Mouse (Mus musculus) midbrain, embryonic 11.5 days (tissue): Measurements from ENCODE around the gene Mtmr4. TPM values are rescaled to one million over a fixed set of nuclear protein-coding genes. Genes with fewer than 3 reads are reported as not detected.

ENCODE experiments used
- ATAC-seq: fragments of 200-750 bp; cut with Nextera tagmentation; 2 replicates; pipeline ENCODE4 v1.8.0; 2017; ENCODE audit warnings: moderate TSS enrichment, moderate library complexity; ENCODE audit not compliant: low FRiP score
- DNase-seq: peaks from one replicate; pipeline ENCODE4 v3.0.0; 2015; ENCODE audit warnings: low spot score; ENCODE audit errors: missing footprints
- H3K27ac ChIP-seq: fragments of 300-500 bp; sonication (generic); 2 replicates; pipeline ENCODE4 v1.5.1; 2014; ENCODE audit warnings: low read depth, low read length
- H3K27me3 ChIP-seq: fragments of 300-500 bp; sonication (generic); 2 replicates; pipeline ENCODE4 v1.6.1; 2014; ENCODE audit warnings: mild to moderate bottlenecking, low read length, moderate library complexity, mixed read lengths; ENCODE audit not compliant: control insufficient read depth, insufficient read depth
- H3K36me3 ChIP-seq: fragments of 300-500 bp; sonication (generic); 2 replicates; pipeline ENCODE4 v1.6.1; 2014; ENCODE audit warnings: mild to moderate bottlenecking, low read length, moderate library complexity, mixed read lengths; ENCODE audit not compliant: control insufficient read depth, insufficient read depth
- H3K4me1 ChIP-seq: fragments of 300-500 bp; sonication (generic); 2 replicates; pipeline ENCODE4 v1.6.1; 2014; ENCODE audit warnings: low read length; ENCODE audit not compliant: control insufficient read depth, insufficient read depth
- H3K4me2 ChIP-seq: fragments of 300-500 bp; sonication (generic); 2 replicates; pipeline ENCODE4 v1.6.1; 2014; ENCODE audit warnings: mild to moderate bottlenecking, moderate library complexity
- H3K4me3 ChIP-seq: fragments of 300-500 bp; sonication (generic); 2 replicates; pipeline ENCODE4 v1.5.1; 2014; ENCODE audit warnings: low read depth, low read length
- H3K9ac ChIP-seq: fragments of 300-500 bp; sonication (generic); 2 replicates; pipeline ENCODE4 v1.6.1; 2014; ENCODE audit warnings: low read length
- H3K9me3 ChIP-seq: fragments of 300-500 bp; sonication (generic); 2 replicates; pipeline ENCODE4 v1.6.1; 2016; ENCODE audit warnings: low read length; ENCODE audit not compliant: control insufficient read depth
- WGBS: fragments of 180-500 bp; shearing (Covaris S2); extraction: QIAGEN DNeasy Blood & Tissue Kit; methylation state at CpG from one replicate; pipeline ENCODE4 v1.1.7; 2014; 5-methylcytosine and 5-hydroxymethylcytosine counted together
- polyA plus RNA-seq: library from polyadenylated mRNA; unstranded; fragments of >200 nt; fragmentation: Nextera tagmentation; extraction: Ambion mirVana; gene quantifications from 2 replicates; pipeline ENCODE4 v1.2.1, GENCODE M21; 2014

Gene Mtmr4
- polyA plus RNA-seq, 1 experiment from 2014 or later, result 72.9 TPM

DNA sequence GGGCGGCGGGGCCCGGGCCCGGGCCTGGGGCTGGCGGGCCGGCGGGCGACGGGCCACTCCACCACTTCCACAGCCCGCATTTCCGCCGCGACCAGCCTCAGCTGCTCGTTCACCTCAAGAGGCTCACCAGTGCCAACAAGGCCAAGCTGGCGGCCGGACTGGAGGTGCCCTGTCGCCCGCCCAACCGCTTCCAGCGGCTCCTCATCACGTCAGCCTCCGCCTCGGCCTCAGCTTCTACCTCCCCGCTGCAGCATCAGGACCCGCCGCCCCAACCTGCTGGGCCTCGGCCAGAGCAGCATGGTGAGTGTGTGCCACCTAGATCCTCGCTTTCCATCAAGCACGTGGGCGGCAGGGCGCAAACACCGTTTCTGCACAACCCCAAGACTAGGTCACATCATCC lies 25.6 kb downstream of the Mtmr4 start:
- DNase-seq (peak; percentile 26), ATAC-seq (no peak)
- Histone ChIP-seq H3K27ac (no peak overlapping the region), H3K4me2 (no peak overlapping the region), H3K9me3 (no peaks in the 10 kb centered on the region; the same call in 1 of the 2 replicates), H3K9ac (no peak overlapping the region), H3K36me3 (peaks cover 45% of the 10 kb centered on the region), H3K4me3 (no peak overlapping the region), H3K4me1 (no peaks in the 10 kb centered on the region), H3K27me3 (no peaks in the 10 kb centered on the region)
- 96% methylated on average over 29 of the region's 32 CpGs for WGBS

DNA sequence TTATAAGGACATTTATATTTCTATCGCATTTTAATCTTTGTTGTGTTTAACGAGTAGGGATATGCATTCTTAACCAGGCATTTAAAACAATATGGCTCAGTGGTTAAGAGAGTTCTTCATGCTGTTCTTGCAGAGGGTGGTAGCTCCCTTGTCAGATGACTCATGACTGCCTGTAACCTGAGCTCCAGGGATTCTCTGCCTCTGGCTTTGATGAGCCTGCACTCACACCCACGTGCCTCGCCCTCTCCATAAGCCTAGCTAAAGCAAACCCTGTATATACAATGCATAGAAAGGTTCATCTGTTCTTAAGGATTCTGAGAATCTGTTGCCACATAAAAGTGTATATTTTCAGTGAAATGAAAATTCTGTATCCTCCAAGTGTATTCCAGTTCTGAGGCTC lies 31.2 kb downstream of the Mtmr4 start:
- 82% methylated on average over 4 of the region's 4 CpGs for WGBS
- Histone ChIP-seq H3K4me3 (no peak overlapping the region), H3K9me3 (no peaks in the 10 kb centered on the region), H3K4me2 (no peak overlapping the region), H3K27me3 (no peaks in the 10 kb centered on the region), H3K4me1 (no peaks in the 10 kb centered on the region), H3K36me3 (peaks cover 2% of the 10 kb centered on the region; the same call in 1 of the 2 replicates), H3K27ac (no peak overlapping the region), H3K9ac (no peak overlapping the region)
- no peak for ATAC-seq
- DNase-seq, result no peak

DNA sequence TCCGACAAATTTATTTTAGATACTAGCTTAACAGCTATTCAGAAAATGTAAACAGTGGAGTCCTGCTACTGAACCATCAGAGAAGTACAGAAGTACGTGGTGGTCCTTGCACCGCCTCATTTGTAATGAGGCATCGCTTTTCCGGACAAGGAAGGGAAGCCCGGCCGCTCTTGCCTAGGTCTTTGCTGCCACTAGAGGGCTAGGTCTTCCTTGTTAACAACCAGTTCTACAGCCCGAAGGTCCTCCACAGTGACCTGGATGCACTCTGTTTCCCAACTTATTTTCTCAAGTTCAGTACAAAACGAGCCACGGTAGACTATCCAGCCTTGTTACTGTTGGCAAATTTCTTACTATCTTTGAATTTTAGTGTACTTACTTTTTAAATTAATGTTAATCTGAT lies 37.9 kb downstream of the Mtmr4 start:
- ATAC-seq (no peak), DNase-seq (peak; percentile 83)
- Histone ChIP-seq H3K4me1 (no peaks in the 10 kb centered on the region), H3K27me3 (no peaks in the 10 kb centered on the region), H3K4me3 (no peak overlapping the region), H3K27ac (no peak overlapping the region), H3K9ac (no peak overlapping the region), H3K4me2 (no peak overlapping the region), H3K9me3 (no peaks in the 10 kb centered on the region), H3K36me3 (no peaks in the 10 kb centered on the region)
- WGBS, result 42% methylated on average over 10 of the region's 10 CpGs

DNA sequence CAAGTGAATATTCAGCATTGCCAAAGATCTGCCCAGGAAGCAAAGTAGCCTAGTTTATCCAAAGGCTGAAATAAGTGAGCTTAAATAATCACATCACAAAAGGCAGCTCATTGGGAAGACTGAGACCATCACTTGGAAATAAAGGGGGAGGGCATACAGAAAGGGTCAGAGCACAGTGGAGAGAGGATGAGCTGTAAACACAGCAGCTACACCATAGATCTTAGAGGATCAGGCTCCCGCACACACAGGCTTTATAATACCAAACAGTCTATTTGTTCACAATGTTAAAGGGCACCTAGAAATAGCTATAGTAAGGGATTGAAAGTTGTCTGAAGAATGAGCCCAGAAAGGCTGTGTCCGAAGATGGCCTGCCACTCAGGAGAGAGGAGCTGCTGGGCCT lies 46.8 kb downstream of the Mtmr4 start:
- H3K4me3 ChIP-seq, result peak overlapping the region; percentile 32

DNA sequence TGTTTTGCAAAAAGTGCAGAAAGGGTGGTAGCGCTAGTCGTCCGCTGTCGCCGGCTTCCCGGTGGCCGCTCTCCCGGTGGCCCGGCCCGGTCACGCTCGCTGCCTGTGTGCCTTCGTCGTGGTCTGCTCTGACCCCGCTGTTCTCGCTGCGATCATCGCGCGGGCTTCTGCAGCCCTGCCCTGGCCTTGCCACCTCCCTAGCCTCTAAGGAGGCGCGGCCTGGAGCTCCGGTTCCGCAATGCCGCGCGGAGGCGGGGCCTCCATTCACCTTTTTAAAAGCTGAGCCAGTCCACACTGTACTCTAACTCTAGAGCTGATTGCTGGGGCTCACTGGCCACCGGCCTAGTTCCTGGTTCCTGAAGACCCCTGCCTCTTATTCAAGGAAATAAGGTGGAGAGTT lies 47.2 kb downstream of the Mtmr4 start:
- peak overlapping the region; percentile 32 for H3K4me3 ChIP-seq
- H3K4me1 ChIP-seq, result peaks cover 7% of the 10 kb centered on the region
- H3K27ac ChIP-seq, result peak overlapping the region; percentile 35; the same call in 1 of the 2 replicates
- peak; percentile 70 for ATAC-seq
- H3K9me3 ChIP-seq, result no peaks in the 10 kb centered on the region
- WGBS, result under 1% methylated on average over 29 of the region's 29 CpGs
- peak; percentile 93 for DNase-seq
- peak overlapping the region; percentile 65 for H3K4me2 ChIP-seq
- H3K27me3 ChIP-seq, result no peaks in the 10 kb centered on the region
- H3K36me3 ChIP-seq, result no peaks in the 10 kb centered on the region
- H3K9ac ChIP-seq, result peak overlapping the region; percentile 80

More for the DNA sequence above, 46.8 kb downstream of the Mtmr4 start:
- DNase-seq (no peak), ATAC-seq (no peak)
- Histone ChIP-seq H3K27me3 (no peaks in the 10 kb centered on the region), H3K36me3 (no peaks in the 10 kb centered on the region), H3K4me1 (peaks cover 7% of the 10 kb centered on the region), H3K9me3 (no peaks in the 10 kb centered on the region), H3K4me2 (peak overlapping the region; percentile 65), H3K9ac (peak overlapping the region; percentile 80), H3K27ac (no peak overlapping the region; the same call in 1 of the 2 replicates)
- 4% methylated on average over 2 of the region's 2 CpGs for WGBS

DNA sequence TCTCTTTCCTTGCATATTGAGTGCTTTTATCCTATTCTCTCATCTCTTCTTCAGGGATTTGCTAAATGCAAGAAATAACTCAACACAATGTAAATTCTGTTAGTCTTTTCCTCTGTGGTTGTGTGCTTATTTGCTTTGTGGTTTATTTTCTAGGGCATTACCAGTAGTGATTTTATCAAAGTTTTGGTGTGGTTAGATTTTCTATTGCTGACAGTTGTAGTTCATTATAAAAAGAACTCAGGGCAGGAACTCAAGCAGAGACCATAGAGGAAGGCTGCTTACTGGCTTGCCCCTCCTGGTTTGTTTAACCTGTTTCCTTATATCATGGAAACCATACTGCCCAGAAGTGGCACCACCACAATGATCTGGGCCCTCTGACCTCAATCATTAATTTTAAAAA lies 50.9 kb downstream of the Mtmr4 start:
- Histone ChIP-seq H3K4me3 (no peak overlapping the region), H3K9ac (no peak overlapping the region), H3K27me3 (no peaks in the 10 kb centered on the region), H3K4me1 (peaks cover 7% of the 10 kb centered on the region), H3K4me2 (no peak overlapping the region), H3K27ac (no peak overlapping the region), H3K36me3 (no peaks in the 10 kb centered on the region), H3K9me3 (no peaks in the 10 kb centered on the region)
- DNase-seq (no peak), ATAC-seq (no peak)

DNA sequence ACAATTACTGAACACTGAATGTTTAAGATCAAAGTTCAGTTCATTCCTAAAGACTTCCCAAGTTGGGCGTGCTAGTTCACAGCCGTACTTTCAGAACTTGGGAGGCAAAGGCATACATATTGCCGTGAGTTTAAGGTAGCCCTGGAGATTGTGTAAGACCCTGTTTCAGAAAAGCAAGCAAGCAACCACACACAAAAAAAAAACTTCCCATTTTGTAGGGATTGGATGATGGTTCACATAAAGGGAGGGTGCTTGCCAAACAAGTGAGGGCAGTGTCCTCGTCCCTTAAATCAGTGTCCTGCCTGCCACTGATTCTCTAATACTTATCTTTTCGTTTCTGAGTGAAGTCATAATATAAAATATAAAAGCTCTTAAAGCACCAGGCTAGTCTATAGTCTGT lies 62.7 kb downstream of the Mtmr4 start:
- ATAC-seq (no peak), DNase-seq (no peak)
- no peaks in the 10 kb centered on the region for H3K4me1 ChIP-seq

DNA sequence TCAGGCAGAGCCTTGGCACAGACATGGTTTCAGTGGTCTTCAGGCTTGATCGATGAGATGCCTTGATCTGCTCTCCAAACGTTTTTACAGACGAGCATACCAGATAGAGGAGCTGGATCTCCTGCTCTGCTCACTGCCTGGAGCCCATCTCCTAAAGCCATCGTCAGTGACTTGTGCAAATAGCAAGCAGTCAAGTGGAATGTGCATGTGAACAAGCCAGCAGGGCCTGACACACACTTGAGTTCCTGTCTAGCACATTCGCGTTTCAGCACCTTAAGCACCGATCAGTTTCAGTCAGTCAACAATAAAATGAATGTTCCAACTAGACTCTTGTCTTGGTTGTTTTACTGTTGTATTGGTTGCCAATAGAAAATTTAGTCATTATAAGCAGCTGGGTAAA lies 67.3 kb downstream of the Mtmr4 start:
- WGBS, result 73% methylated on average over 7 of the region's 7 CpGs

More for the DNA sequence above, 62.7 kb downstream of the Mtmr4 start:
- WGBS, result 82% methylated on average over 5 of the region's 5 CpGs
- H3K4me3 ChIP-seq, result no peak overlapping the region
- H3K4me2 ChIP-seq, result no peak overlapping the region
- H3K27me3 ChIP-seq, result no peaks in the 10 kb centered on the region
- no peak overlapping the region for H3K9ac ChIP-seq
- no peaks in the 10 kb centered on the region for H3K36me3 ChIP-seq
- H3K27ac ChIP-seq, result no peak overlapping the region
- H3K9me3 ChIP-seq, result no peaks in the 10 kb centered on the region

DNA sequence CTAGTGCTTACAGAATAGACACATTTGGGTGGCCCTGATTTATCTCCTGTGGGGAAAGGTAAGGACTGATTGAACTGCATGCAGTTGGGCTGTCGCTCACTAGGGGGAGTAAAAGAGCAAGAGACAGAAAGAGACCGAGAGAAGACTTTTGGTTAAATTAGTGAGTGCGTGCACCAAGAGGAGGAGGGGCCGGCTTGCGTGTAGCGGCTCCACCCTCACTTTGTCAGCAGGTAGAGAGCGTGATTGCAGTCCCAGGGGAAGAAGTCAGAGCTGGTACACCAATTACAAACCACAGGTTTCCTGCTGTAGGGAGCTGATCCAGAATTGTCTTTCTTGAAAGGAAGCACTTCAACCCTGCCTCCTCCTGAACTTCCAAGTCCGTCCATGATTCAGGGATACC lies 70.4 kb downstream of the Mtmr4 start, which contains the start of gene Rnf43:
Gene Rnf43, plus strand, starts transcription at position 316 of the 400 bp plus-strand sequence.
- WGBS, result under 1% methylated on average over 8 of the region's 8 CpGs
- Histone ChIP-seq H3K4me3 (peak within 1 kb of the TSS; percentile 29), H3K9me3 (no peaks in the 10 kb centered on the region), H3K9ac (peak within 1 kb of the TSS; percentile 18; the same call in 1 of the 2 replicates), H3K4me2 (peak within 1 kb of the TSS; percentile 48), H3K27me3 (peaks cover 3% of the 10 kb centered on the region; the same call in 1 of the 2 replicates), H3K27ac (no peak within 1 kb of the TSS), H3K4me1 (no peaks in the 10 kb centered on the region; the same call in 1 of the 2 replicates), H3K36me3 (no peaks in the 10 kb centered on the region)
- ATAC-seq (peak; percentile 54; the same call in 1 of the 2 replicates), DNase-seq (peak; percentile 98)

More for the DNA sequence above, 67.3 kb downstream of the Mtmr4 start:
- no peak overlapping the region for H3K4me3 ChIP-seq
- H3K4me2 ChIP-seq, result no peak overlapping the region
- DNase-seq (no peak), ATAC-seq (no peak)
- H3K27me3 ChIP-seq, result peaks cover 3% of the 10 kb centered on the region; the same call in 1 of the 2 replicates
- H3K9ac ChIP-seq, result no peak overlapping the region
- H3K4me1 ChIP-seq, result no peaks in the 10 kb centered on the region; the same call in 1 of the 2 replicates
- no peaks in the 10 kb centered on the region for H3K9me3 ChIP-seq
- H3K36me3 ChIP-seq, result no peaks in the 10 kb centered on the region
- H3K27ac ChIP-seq, result no peak overlapping the region
